Mouse (Mus musculus) activated CD4-positive, CD25-positive, alpha-beta regulatory T cell, adult 4 months (primary cell): ENCODE measurements around the gene Cma1. TPM values are rescaled to one million over a fixed set of nuclear protein-coding genes. Genes with fewer than 3 reads are reported as not detected.
"Not testable (repeated sequence)": the region's sequence is repeated elsewhere in the genome, so short reads cannot be mapped to it uniquely, and the experiment has no call there.

ENCODE experiments used
- ATAC-seq: one replicate; pipeline ENCODE4 v1.8.0; 2017
- polyA plus RNA-seq, 2 experiments: library from polyadenylated mRNA; unstranded; fragments of 100-300 nt; shearing (Covaris generic); gene quantifications; one replicate each; pipeline ENCODE4 v1.2.1; 2017

The Cma1 gene
- not detected for polyA plus RNA-seq

DNA sequence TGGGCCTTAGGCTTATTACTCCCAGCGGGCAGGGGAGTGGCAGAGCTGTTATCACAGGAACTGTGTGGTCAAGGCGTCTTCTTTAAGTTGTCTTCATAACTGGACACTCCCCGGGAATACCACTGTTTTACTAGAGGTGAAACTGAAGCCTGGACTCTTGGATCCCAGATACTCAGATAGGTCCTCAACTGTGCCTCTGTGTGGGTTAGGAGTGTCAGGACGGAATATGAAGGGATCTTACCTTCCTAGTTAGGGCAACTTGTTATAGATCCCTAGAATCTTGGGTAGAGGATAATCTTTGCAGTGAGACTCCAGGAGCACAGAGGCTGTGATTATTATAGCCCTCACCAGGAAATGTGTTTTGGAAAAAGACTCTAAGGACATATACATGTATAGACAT is at the start of gene Cma1:
Cma1 (minus strand) TSS at position 101 of the 400 bp plus-strand sequence.
- ATAC-seq = no peak

DNA sequence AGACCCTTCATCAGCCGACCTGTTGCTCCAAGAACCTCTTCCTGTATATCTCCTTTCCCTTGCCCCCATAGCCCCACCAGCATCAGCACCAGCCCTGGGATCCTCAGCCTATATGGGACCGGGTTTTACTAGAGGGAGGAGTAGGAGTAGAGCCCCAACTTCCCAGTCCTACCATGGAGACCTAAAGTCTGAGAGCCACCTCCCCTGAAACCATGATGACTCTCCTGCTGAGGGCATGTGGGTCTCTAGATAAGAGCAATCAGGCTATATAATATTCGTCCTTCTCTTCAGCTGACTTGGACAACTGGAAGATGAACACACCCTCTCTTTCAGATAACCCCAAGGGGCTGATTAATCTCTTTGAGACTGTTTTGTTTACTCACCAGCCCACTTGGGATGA is 43.0 kb upstream of the Cma1 start:
- ATAC-seq = not testable (repeated sequence)

DNA sequence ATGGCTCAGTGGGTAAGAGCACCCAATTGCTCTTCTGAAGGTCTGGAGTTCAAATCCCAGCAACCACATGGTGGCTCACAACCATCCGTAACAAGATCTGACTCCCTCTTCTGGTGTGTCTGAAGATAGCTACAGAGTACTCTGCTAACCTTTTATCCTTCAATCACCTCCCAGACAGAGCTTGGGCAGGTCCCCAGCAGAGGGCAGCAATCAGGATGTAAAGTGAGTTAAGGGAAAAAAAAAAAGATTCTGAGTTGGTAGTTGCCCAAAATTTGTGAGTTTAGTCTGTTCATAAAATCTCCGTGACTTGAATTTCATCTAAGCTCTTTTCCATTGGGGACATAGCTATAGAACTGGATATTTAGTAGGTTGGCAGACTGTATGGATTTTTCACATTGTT is 19.4 kb upstream of the Cma1 start:
- not testable (repeated sequence) for ATAC-seq

DNA sequence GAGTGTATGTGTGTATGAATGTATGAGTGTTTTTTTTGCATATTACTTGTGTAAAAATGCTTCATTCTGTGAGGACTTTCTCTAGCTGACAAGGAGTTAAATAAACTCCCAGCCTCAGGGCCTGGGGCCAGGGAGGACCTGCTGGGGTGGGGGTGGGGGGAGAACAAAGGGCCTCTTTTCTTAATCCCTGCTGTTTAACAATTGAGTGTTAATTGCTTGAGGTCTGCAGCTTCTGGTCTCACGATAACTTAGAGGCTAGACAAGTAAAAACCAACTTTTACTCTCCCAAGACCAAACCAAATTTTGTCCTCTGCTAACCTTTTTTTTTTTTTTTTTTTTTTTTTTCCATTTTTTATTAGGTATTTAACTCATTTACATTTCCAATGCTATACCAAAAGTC is 18.8 kb upstream of the Cma1 start:
- no peak for ATAC-seq

DNA sequence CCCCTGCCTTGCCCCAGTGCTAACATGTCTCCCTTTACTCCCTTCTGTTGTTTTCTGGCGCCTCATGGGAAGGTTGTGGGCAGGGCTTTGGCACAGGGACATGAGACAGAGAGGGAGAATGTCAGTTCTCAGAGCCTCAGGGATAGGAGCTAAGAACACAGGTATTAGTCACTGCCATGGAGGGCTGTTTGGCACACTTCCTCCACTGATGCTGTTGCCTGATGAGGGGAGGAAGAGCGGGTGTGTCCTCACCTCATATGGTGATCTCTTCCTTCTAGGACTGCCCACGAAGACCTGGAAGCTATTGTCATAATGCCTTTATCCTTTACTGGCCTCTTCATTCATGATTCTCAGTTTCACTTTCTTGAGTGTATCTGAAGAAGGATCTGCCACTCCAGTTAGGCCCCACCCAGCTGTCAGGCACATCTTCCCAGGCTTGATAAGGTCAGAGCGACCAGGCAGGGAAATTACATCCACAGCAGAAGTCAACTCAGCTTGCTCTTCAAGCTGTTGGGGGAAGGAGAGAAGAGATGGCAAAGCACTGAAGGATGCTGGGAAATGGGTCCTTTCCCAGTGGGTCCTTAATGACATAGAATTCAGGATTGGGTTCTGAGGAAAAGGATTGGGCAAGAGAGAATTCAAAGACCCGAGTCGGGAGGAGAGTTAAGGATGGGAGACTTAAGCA is 6.0 kb upstream of the Cma1 start, which contains the start of gene Cma2:
Cma2 (plus strand) TSS at position 635 of the 685 bp plus-strand sequence.
- no peak for ATAC-seq

DNA sequence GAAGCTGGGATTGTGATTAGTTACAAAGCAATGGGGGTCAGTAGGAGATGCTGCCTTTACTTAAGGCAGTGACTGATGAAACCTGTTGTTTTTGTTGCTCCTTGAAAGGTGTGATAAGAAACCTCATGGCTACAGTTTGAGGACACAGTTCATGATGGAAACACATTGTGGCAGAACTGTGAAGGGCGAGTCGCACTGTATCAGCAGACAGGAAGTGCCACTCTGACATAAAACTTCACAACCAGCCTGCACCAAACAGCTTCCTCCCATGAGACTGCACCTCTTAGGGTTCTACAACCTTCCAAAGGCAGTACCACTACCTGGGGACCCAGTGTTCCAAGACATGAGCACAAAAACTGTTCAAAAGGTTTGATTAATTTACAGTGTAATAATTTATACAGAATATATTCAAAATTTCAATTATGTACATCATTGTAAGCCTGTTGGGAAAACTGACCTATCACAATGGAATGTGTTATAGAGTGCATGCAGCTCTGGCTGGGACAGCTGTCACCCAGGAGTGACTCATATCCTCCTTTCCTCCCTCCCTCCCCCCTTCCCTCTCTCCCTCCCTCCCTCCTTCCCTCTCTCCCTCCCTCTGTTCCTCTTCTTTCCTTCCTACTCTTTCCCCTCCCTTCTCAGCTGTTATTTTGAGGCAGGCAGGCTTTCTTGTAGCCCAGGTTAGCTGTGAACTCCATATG is 1.9 kb upstream of the Cma1 start:
- no peak for ATAC-seq

DNA sequence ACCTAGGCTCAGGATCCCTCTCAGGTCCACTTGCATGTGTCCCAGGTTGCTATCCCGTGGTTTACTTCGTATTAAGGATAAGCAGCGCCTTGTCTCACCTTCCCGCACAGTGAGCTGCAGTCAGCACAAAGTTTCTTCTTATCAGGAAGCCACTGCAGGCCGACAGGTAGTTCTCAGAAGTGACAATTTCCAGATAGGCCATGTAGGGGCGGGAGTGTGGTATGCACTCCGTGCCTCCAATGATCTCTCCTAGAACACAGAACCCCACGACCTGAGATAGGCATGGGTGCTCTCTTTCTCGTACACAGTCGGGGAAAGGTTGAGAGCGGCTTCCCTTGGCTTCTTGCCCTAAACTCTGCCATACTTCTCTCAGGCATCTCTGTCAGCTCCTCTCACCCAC is 874 bp downstream of the Cma1 start:
- no peak for ATAC-seq

DNA sequence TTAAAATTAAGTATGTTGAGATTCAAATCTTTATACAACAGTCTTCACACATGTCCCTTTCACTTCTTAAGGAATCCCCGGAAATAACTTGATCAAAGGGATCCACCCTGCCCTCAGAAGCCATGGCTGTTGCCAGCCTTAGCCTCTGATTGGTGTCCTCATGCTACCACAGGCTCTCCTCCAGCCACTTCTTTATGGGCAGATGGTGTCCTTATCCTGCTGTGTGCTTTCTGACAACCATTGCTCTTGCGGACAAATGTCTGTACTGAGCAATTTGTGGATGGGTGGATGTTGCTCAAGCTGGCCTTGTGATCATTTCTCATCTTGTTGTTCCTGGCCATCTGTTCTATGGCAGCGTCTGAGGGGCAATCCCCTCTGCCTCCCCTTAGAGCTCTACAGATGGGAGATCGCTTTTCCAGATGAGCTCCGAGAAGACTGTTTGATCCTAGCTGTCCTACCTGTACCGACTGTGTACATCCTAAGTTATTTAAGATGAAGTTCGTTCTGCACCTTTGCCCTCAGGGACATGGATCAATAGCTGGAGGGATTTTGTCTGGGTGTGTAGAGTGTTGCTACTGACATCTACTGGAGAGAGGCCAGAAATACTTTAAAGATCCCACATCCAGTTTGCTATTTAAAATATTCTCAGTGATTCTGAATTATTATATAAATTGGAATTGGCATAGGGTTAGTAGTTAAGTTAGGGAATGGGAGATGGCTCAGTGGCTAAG is 4.2 kb downstream of the Cma1 start:
- ATAC-seq = no peak

DNA sequence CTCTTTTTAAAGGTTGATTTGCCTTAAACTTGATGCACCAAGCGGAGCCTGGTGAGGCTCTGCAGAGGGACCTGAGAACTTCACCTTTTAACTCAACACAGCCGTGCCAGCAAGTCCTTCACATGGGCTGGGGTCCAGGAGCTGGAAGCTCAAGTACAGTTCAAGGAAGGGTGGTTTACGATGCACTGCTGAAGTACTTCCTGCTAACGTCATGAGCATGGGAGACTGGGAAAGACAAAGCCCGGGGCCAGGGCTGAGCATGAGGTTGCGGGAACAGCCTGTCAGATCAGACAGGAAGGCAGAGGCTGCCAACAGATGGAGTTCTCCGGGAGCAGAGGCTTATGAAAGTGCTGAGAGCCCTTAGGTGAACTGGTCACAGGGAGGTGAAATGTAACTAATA is 10.9 kb downstream of the Cma1 start:
- ATAC-seq = no peak

DNA sequence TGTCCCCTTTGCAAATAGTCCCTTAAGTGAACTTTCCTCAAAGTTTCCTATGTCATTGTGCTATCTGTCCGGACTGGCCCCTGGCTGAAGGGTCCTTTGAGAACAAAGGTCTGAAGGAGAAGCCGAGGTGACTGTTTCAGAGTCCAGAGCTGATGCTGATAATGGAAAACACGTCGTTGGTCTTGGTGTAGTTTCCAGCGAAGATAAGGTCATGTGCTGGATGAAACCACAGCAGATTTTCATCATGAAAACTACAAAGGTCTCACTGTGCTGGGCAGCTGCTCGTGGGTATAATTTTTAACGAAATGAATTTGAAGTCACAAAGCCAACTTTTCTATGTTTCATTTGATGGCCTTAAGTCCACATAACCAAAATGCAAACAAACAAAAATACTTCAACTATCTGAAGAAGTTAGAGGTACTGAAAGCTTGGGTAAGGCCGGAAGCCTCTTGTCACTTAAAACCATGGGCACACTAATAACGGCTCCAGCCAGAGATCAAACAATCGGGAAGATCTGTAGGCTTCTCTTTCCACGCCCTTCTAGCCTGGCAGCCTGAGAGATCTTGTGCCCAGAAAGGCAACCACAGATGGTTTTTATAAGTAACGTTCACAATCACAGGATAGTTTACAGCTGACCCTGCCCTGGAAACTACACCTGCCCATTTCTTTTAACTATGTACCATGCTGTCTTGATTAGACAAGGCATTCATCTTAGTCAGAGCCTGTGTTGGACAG is 15.0 kb downstream of the Cma1 start:
- no peak for ATAC-seq

DNA sequence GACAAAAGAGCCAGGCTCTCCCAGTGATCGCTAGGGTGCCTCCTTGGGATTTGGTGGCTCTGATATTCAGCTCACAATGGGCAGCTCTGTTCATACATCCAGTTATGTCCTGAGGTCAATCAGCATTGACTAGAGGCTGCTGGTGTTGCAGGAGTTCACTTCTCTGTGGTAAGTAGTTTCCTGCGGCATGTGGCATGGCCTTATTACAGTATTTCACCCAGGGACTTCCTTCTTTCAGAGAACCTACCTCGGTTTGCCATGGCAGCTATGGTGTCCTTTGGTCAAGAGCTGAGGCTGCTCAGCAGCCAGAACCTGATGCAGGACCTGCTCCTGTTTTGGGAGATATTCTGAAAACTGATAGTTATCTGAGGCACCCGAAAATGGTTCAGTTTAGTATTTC is 17.6 kb downstream of the Cma1 start:
- ATAC-seq = no peak

DNA sequence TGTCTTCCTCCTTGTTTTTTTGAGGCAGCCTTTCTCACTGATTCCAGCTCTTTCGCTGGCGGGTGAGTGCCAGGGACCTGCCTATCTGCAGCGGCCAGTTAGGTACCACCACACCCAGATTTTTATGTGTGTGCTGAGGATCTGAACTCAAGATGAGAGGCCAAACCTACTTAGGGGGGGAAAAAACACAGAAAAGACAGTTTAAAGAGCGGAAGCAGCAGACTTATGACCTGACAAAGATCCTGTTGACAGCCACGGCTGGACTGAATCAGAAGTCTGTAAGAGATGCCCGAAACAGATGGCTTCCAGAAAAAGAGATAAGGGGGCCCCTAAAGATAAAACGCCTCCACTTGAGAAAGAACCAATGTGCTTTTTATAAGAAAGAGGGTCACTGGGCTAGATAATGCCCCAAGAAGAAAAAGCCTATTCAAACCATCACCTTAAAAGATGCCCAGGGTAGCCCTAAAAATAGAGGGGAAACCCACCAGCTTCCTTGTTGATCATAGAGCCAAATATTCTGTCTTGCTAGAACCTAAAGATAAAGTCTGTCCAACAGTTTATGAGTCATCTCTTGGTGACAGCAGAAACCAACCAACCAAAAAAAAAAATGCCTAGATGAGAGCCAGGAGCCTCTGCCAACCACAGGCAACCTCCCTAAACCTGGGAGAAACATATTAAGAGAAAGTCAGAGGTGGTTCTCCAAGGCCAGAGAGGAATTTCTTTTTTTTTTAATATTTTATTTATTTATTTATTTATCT is 21.8 kb downstream of the Cma1 start:
- no peak for ATAC-seq

DNA sequence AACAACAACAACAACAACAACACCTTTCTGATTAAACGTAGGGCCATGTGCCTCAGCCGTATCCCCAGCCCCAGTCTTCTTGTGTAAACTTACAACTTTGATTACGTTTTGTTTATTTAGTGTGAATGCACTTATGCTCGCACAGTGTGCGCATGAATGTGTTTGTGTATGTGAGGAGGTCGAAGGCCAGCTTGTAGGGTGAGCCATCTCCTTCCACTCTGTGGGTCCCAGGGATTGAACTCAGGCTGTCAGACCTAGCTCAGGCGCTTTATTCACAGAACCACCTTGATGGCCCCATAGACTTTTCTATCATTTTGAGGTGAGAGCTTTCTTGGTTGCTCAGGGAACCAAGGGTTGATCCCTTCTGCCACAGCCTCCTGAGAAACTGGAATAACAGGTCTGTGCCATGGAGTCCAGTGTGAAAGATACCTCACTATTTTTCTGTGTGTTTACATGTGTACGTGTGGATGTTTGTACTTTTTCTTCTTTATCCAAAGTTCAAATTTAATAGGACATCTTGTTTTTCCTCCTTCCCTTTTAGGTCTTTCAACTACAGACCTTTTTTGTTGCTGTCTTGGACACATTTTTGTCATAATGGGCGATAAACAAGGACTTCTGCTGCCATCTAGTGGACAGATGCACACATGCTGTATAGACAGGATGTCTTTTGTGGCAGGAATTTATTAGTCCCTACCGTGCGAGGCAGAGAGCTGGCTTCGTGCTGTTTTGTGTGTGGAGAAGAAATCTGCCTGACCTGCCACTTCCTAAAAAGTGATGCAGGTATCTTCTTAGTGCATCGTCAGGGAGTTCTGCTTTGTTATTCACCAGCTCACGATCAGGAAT is 26.0 kb downstream of the Cma1 start:
- peak; percentile 82 for ATAC-seq

DNA sequence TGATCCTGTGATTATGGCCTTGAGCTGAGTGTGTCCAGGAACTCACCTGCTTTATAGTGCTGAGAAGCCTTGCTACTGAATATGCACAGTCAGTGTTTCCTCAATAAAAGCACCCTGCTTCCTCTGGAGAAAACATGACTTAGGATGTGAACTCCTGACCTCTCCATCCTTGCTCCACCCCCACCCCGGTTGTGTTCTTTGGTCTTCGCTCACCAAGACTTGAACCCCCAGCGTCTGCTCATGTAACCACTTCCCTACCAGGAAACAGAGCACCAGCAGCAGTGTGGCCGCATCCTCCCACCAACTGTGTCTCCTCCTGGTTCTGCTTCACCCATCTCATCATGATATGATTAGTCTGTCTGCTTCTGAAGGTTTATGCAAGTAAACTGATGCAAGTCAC is 31.1 kb downstream of the Cma1 start:
- peak; percentile 89 for ATAC-seq

DNA sequence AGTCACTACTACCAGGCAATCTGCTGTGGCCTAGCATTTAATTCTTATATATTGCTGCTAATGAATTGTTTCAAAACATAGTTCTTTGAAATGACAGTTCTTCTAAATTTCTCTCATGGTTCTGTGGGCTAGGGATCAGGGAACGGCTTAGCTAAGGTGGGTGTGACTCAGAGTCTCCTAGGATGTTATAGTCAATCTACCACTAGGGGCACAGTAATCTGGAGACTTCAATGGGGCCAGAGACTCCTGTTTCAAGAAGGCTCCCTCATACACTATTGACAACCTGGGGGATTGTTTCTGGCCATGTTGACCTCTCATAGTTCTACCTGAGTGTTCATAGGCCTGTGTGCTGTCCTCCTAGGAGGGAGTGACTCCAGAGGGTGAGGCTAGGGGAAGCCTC is 39.0 kb downstream of the Cma1 start:
- no peak for ATAC-seq

DNA sequence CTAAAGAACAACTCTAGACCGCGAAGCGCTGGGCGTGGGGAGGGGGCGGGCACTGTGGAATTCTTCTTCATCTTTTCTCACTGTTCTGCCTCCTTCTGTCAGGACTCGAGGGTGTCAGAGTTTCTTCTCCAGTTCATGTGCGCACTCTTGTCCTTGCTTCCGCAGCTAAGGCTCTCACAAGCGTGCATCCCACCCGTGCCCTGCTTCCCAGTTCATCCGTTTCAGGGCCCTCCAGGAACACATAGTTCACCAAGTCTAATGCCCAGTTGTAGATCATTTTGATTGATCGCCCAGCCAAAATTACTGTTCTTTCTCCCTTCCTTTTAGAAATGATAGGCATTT is 44.1 kb downstream of the Cma1 start:
- no peak for ATAC-seq

DNA sequence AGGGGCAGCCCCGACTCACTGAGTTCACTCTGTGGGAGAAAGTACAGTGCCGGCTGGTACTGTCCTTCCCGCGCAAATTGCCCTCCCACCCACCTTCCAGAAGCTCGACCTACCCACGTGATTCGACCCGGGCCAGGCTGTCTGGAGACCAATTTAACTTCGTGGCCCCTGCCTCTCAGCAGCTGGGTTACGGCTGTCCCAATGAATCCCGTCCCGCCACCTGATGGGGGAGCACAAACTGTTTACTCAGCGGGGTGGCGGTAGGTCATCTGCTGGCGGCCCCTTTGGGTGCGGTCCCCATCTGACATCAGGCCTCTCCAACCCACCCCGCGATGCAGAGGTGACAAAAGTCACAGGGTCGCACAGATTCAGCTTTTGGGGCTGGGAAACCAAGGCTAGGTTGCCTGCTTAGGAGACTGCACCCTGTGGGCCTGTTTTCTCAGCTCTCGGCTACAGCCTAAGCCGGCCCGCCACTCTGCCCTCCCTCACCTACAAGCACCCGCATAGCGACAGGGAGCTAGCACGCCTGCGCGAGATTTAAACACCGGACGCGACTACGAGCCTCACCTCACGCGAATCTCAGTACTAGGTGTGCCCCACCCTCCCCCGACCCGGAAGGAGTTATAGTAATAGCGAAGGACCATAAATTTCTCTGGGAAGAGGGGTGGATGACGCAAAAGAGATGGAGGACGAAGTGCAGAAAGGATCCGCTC is 44.6 kb downstream of the Cma1 start, which contains the start of gene Sdr39u1:
Sdr39u1 (minus strand) TSS at position 593 of the 713 bp plus-strand sequence.
- ATAC-seq = peak; percentile 97

DNA sequence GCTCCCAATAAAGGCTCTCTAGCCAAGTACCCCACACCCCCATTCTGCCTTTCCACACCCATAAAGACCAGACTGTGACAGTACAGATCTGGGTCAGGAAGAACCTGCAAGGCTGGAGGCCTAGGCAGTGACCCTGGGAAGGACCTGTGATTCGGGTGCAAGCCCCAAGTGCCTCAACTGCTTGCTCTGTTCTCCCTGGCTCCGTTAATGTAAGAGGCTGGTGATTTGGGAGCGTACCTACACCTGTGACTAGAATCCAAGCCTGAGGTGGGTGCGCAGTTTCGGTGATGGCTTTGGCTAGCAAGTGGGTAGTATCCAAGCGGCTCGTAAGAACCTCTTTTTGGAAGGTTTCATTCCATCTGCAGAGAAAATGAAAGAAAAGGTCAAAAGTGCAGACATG is 45.5 kb downstream of the Cma1 start:
- ATAC-seq = no peak

DNA sequence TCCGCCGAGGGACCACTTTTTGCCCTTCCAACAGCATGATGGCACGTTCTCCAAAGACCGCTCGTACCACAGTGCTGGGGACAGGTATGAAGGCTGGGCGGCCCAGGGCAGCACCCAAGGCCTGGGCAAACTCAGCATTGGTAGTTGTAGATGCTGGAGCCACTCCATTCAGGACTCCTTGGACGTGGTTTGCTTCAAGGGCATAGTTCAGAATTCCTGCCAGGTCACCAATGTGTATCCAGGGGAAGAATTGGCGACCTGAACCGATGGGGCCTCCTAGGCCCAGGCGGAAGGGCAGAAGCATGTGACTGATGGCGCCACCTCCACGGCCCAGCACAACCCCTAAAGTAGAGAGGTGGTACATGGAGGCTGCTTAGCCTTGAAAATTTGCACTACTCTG is 46.8 kb downstream of the Cma1 start:
- no peak for ATAC-seq
